26 mouse cellular contexts compared by ENCODE assay signal in genomic region chr3:131310572-131310971, GRCm38 (mm10).
"Had no signal": no experiment of that assay in that cellular context is flagged by ENCODE, and none has a peak within 500 bp of the region (broad histone marks: within the 10 kb centered on the region; RNA-seq: fewer than 3 reads in every experiment).

No protein-coding gene starts in this region.

- H3K36me3 ChIP-seq: heart, embryonic 10.5 days; heart, embryonic 12.5 days; hindbrain, embryonic 10.5 days; hindbrain, embryonic 12.5 days; kidney, embryonic 15.5 days; limb, embryonic 13.5 days; limb, embryonic 15.5 days; liver, embryonic 12.5 days had no signal

- H3K4me1 ChIP-seq: kidney, embryonic 15.5 days; limb, embryonic 13.5 days; limb, embryonic 15.5 days; liver, embryonic 12.5 days had no signal

- ATAC-seq: hindbrain, embryonic 16.5 days; inflammation-experienced regulatory T-cells, adult 6 months; liver, embryonic 12.5 days had no signal

- DNase-seq: gastrocnemius, adult 2 months; gastrocnemius, postnatal 10 days; gastrocnemius, postnatal 25 days; heart, adult 18-20 months; heart, postnatal 10 days; heart, postnatal 4 days; kidney, adult 11 months; kidney, adult 2 months; kidney, adult 9 months; kidney, postnatal 14 days; kidney, postnatal 36 days; layer of hippocampus, adult 9-11 months; layer of hippocampus, postnatal 36 days; left cerebral cortex, postnatal 4 days had no signal

- H3K9me3 ChIP-seq: limb, embryonic 15.5 days had no signal

- H3K9ac ChIP-seq: heart, embryonic 12.5 days; hindbrain, embryonic 12.5 days; hindbrain, embryonic 14.5 days; kidney, embryonic 15.5 days; limb, embryonic 13.5 days; limb, embryonic 15.5 days; liver, embryonic 12.5 days had no signal

- H3K27ac ChIP-seq: gastrocnemius, adult 2 months; heart, embryonic 10.5 days; hindbrain, embryonic 10.5 days; hindbrain, embryonic 12.5 days; hindbrain, embryonic 14.5 days; kidney, embryonic 15.5 days; kidney, postnatal 0 days; limb, embryonic 13.5 days; limb, embryonic 15.5 days; liver, embryonic 12.5 days had no signal

- H3K4me2 ChIP-seq: heart, embryonic 12.5 days; hindbrain, embryonic 12.5 days; hindbrain, embryonic 14.5 days; kidney, embryonic 15.5 days; limb, embryonic 13.5 days; limb, embryonic 15.5 days; liver, embryonic 12.5 days had no signal

- H3K4me3 ChIP-seq: gastrocnemius, adult 2 months; heart, embryonic 10.5 days; heart, embryonic 12.5 days; hindbrain, embryonic 10.5 days; hindbrain, embryonic 12.5 days; kidney, embryonic 15.5 days; limb, embryonic 13.5 days; limb, embryonic 15.5 days; liver, embryonic 12.5 days had no signal

- H3K27me3 ChIP-seq: heart, embryonic 12.5 days; hindbrain, embryonic 12.5 days; kidney, embryonic 15.5 days; limb, embryonic 13.5 days; limb, embryonic 15.5 days; liver, embryonic 12.5 days had no signal
